Mouse (Mus musculus): ENCODE data around the gene 1810009J06Rik.

GRCm38 (mm10) chr6:40951770-40952169 lies 12.8 kb upstream of the 1810009J06Rik start, which contains the start of gene Gm4744:
- TF ChIP-seq CTCF (IDR thresholded peaks at IDR 0.05; ENCODE audit: borderline replicate concordance, extremely low read depth, insufficient read depth, insufficient read length), result no peak
- no peak for TF ChIP-seq POLR2A (IDR thresholded peaks at IDR 0.05; ENCODE audit: borderline replicate concordance, extremely low read depth, insufficient read depth, insufficient read length, poor library complexity, severe bottlenecking)

All from brain, embryonic 14.5 days (tissue).